Mouse (Mus musculus): ENCODE measurements at regions not wholly inside any gene's neighbourhood (a gene's known extent, or its start where the extent isn't known, plus 50 kb on each side); places are given as distances from the start of the nearest gene placed in this dataset.

GRCm38 (mm10) chr7:113010150-113010549 lies 56.4 kb downstream of the Rassf10 start:
- ATAC-seq (ENCODE audit: insufficient number of reproducible peaks, insufficient read depth, low FRiP score, low read depth), result no peak
- H3K9me3 ChIP-seq (ENCODE audit: control insufficient read depth, low read length), result no peaks in the 10 kb centered on the region
- H3K4me3 ChIP-seq (ENCODE audit: control insufficient read depth in 1 of 2, insufficient read depth in 1 of 2, low read depth in 1 of 2, low read length in 2 of 2), result no peak overlapping the region
- H3K27ac ChIP-seq (replicated peaks in 1 of 2; ENCODE audit: control insufficient read depth in 1 of 2, insufficient read depth in 1 of 2, low read depth in 2 of 2, low read length in 2 of 2), result no peak overlapping the region
- 84% methylated on average over 1 of the region's 1 CpGs for WGBS
- no peaks in the 10 kb centered on the region for H3K36me3 ChIP-seq (ENCODE audit: control insufficient read depth, insufficient read depth, low read length)
- no peaks in the 10 kb centered on the region for H3K27me3 ChIP-seq (ENCODE audit: control insufficient read depth, insufficient read depth, low read length)
- no peak overlapping the region for H3K4me2 ChIP-seq (ENCODE audit: low read length)
- no peak overlapping the region for H3K9ac ChIP-seq (ENCODE audit: low read length)
- H3K4me1 ChIP-seq (ENCODE audit: control insufficient read depth in 2 of 2, insufficient read depth in 2 of 2, low read length in 2 of 2), result no peaks in the 10 kb centered on the region

- H3K4me2 ChIP-seq (ENCODE audit: low read length), result no peak overlapping the region
- H3K9me3 ChIP-seq (ENCODE audit: control insufficient read depth, low read length), result no peaks in the 10 kb centered on the region
- H3K9ac ChIP-seq (ENCODE audit: low read length), result no peak overlapping the region
- no peak for ATAC-seq (ENCODE audit: insufficient number of reproducible peaks, insufficient read depth, low FRiP score, low read depth)
- peaks cover 3 to 9% of the 10 kb centered on the region in 2 experiments; a peak in 2 of 4 replicates for H3K4me1 ChIP-seq (ENCODE audit: control insufficient read depth in 2 of 2, insufficient read depth in 2 of 2, low read length in 2 of 2)
- no peaks in the 10 kb centered on the region for H3K36me3 ChIP-seq (ENCODE audit: control insufficient read depth, insufficient read depth, low read length)
- H3K27ac ChIP-seq (replicated peaks in 1 of 2; ENCODE audit: control insufficient read depth in 1 of 2, insufficient read depth in 1 of 2, low read depth in 2 of 2, low read length in 2 of 2), result no peak overlapping the region
- no peak overlapping the region for H3K4me3 ChIP-seq (ENCODE audit: control insufficient read depth in 1 of 2, insufficient read depth in 1 of 2, low read depth in 1 of 2, low read length in 2 of 2)
- H3K27me3 ChIP-seq (ENCODE audit: control insufficient read depth, insufficient read depth, low read length), result no peaks in the 10 kb centered on the region
- WGBS, result 34% methylated on average over 8 of the region's 8 CpGs
Observed at GRCm38 (mm10) chr7:113017092-113017755, 63.5 kb downstream of the Rassf10 start.

GRCm38 (mm10) chr7:113021412-113021811 lies 67.7 kb downstream of the Rassf10 start:
- Histone ChIP-seq H3K27ac (replicated peaks in 1 of 2; ENCODE audit: control insufficient read depth in 1 of 2, insufficient read depth in 1 of 2, low read depth in 2 of 2, low read length in 2 of 2) (no peak overlapping the region), H3K9me3 (ENCODE audit: control insufficient read depth, low read length) (no peaks in the 10 kb centered on the region), H3K4me1 (ENCODE audit: control insufficient read depth in 2 of 2, insufficient read depth in 2 of 2, low read length in 2 of 2) (peaks cover 3 to 9% of the 10 kb centered on the region in 2 experiments; a peak in 2 of 4 replicates), H3K4me2 (ENCODE audit: low read length) (no peak overlapping the region), H3K4me3 (ENCODE audit: control insufficient read depth in 1 of 2, insufficient read depth in 1 of 2, low read depth in 1 of 2, low read length in 2 of 2) (no peak overlapping the region), H3K36me3 (ENCODE audit: control insufficient read depth, insufficient read depth, low read length) (no peaks in the 10 kb centered on the region), H3K9ac (ENCODE audit: low read length) (no peak overlapping the region), H3K27me3 (ENCODE audit: control insufficient read depth, insufficient read depth, low read length) (no peaks in the 10 kb centered on the region)
- WGBS, result 59% methylated on average over 5 of the region's 5 CpGs
- ATAC-seq (ENCODE audit: insufficient number of reproducible peaks, insufficient read depth, low FRiP score, low read depth), result no peak

GRCm38 (mm10) chr7:113022516-113022915 lies 68.8 kb downstream of the Rassf10 start:
- WGBS, result 24% methylated on average over 2 of the region's 2 CpGs

GRCm38 (mm10) chr7:113025758-113026157 lies 72.0 kb downstream of the Rassf10 start:
- H3K27ac ChIP-seq (replicated peaks in 1 of 2; ENCODE audit: control insufficient read depth in 1 of 2, insufficient read depth in 1 of 2, low read depth in 2 of 2, low read length in 2 of 2), result no peak overlapping the region
- H3K4me1 ChIP-seq (ENCODE audit: control insufficient read depth in 2 of 2, insufficient read depth in 2 of 2, low read length in 2 of 2), result peaks cover 0 to 2% of the 10 kb centered on the region in 2 experiments; a peak in 2 of 4 replicates
- no peak for ATAC-seq (ENCODE audit: insufficient number of reproducible peaks, insufficient read depth, low FRiP score, low read depth)
- no peak overlapping the region for H3K9ac ChIP-seq (ENCODE audit: low read length)
- no peaks in the 10 kb centered on the region for H3K27me3 ChIP-seq (ENCODE audit: control insufficient read depth, insufficient read depth, low read length)
- no peak overlapping the region for H3K4me3 ChIP-seq (ENCODE audit: control insufficient read depth in 1 of 2, insufficient read depth in 1 of 2, low read depth in 1 of 2, low read length in 2 of 2)
- H3K9me3 ChIP-seq (ENCODE audit: control insufficient read depth, low read length), result no peaks in the 10 kb centered on the region
- H3K4me2 ChIP-seq (ENCODE audit: low read length), result no peak overlapping the region
- H3K36me3 ChIP-seq (ENCODE audit: control insufficient read depth, insufficient read depth, low read length), result no peaks in the 10 kb centered on the region
- WGBS, result 93% methylated on average over 1 of the region's 1 CpGs

More at GRCm38 (mm10) chr7:113022516-113022915, 68.8 kb downstream of the Rassf10 start:
- Histone ChIP-seq H3K27me3 (ENCODE audit: control insufficient read depth, insufficient read depth, low read length) (no peaks in the 10 kb centered on the region), H3K36me3 (ENCODE audit: control insufficient read depth, insufficient read depth, low read length) (no peaks in the 10 kb centered on the region), H3K27ac (replicated peaks in 1 of 2; ENCODE audit: control insufficient read depth in 1 of 2, insufficient read depth in 1 of 2, low read depth in 2 of 2, low read length in 2 of 2) (no peak overlapping the region), H3K9me3 (ENCODE audit: control insufficient read depth, low read length) (no peaks in the 10 kb centered on the region), H3K9ac (ENCODE audit: low read length) (no peak overlapping the region), H3K4me3 (ENCODE audit: control insufficient read depth in 1 of 2, insufficient read depth in 1 of 2, low read depth in 1 of 2, low read length in 2 of 2) (no peak overlapping the region), H3K4me2 (ENCODE audit: low read length) (no peak overlapping the region), H3K4me1 (ENCODE audit: control insufficient read depth in 2 of 2, insufficient read depth in 2 of 2, low read length in 2 of 2) (peaks cover 0 to 4% of the 10 kb centered on the region in 2 experiments; a peak in 1 of 4 replicates)
- ATAC-seq (ENCODE audit: insufficient number of reproducible peaks, insufficient read depth, low FRiP score, low read depth), result no peak

- Histone ChIP-seq H3K4me2 (ENCODE audit: low read length) (no peak overlapping the region), H3K27me3 (ENCODE audit: control insufficient read depth, insufficient read depth, low read length) (no peaks in the 10 kb centered on the region), H3K9me3 (ENCODE audit: control insufficient read depth, low read length) (no peaks in the 10 kb centered on the region), H3K36me3 (ENCODE audit: control insufficient read depth, insufficient read depth, low read length) (no peaks in the 10 kb centered on the region), H3K27ac (replicated peaks in 1 of 2; ENCODE audit: control insufficient read depth in 1 of 2, insufficient read depth in 1 of 2, low read depth in 2 of 2, low read length in 2 of 2) (no peak overlapping the region), H3K4me1 (ENCODE audit: control insufficient read depth in 2 of 2, insufficient read depth in 2 of 2, low read length in 2 of 2) (peaks cover 0 to 2% of the 10 kb centered on the region in 2 experiments; a peak in 2 of 4 replicates), H3K9ac (ENCODE audit: low read length) (no peak overlapping the region), H3K4me3 (ENCODE audit: control insufficient read depth in 1 of 2, insufficient read depth in 1 of 2, low read depth in 1 of 2, low read length in 2 of 2) (no peak overlapping the region)
- WGBS, result 74% methylated on average over 10 of the region's 10 CpGs
- ATAC-seq (ENCODE audit: insufficient number of reproducible peaks, insufficient read depth, low FRiP score, low read depth), result no peak
Observed at GRCm38 (mm10) chr7:113026290-113027075, 72.7 kb downstream of the Rassf10 start.

- Histone ChIP-seq H3K9me3 (ENCODE audit: control insufficient read depth, low read length) (no peaks in the 10 kb centered on the region), H3K4me3 (ENCODE audit: control insufficient read depth in 1 of 2, insufficient read depth in 1 of 2, low read depth in 1 of 2, low read length in 2 of 2) (no peak overlapping the region), H3K4me1 (ENCODE audit: control insufficient read depth in 2 of 2, insufficient read depth in 2 of 2, low read length in 2 of 2) (peaks cover 0 to 2% of the 10 kb centered on the region in 2 experiments; a peak in 2 of 4 replicates), H3K36me3 (ENCODE audit: control insufficient read depth, insufficient read depth, low read length) (no peaks in the 10 kb centered on the region), H3K27me3 (ENCODE audit: control insufficient read depth, insufficient read depth, low read length) (no peaks in the 10 kb centered on the region), H3K27ac (replicated peaks in 1 of 2; ENCODE audit: control insufficient read depth in 1 of 2, insufficient read depth in 1 of 2, low read depth in 2 of 2, low read length in 2 of 2) (no peak overlapping the region), H3K4me2 (ENCODE audit: low read length) (no peak overlapping the region), H3K9ac (ENCODE audit: low read length) (no peak overlapping the region)
- no peak for ATAC-seq (ENCODE audit: insufficient number of reproducible peaks, insufficient read depth, low FRiP score, low read depth)
- 56% methylated on average over 5 of the region's 5 CpGs for WGBS
Observed at GRCm38 (mm10) chr7:113027125-113027801, 73.5 kb downstream of the Rassf10 start.

All from heart, embryonic 14.5 days (tissue).